Mouse (Mus musculus) ZHBTc4 (cell line): ENCODE measurements around the gene Lcmt1.

Experiments used
- DNase-seq: peaks from one replicate; pipeline ENCODE4 v3.0.0-alpha.2; 2011; ENCODE audit warnings: low read depth, low spot score

Lcmt1 gene

DNA sequence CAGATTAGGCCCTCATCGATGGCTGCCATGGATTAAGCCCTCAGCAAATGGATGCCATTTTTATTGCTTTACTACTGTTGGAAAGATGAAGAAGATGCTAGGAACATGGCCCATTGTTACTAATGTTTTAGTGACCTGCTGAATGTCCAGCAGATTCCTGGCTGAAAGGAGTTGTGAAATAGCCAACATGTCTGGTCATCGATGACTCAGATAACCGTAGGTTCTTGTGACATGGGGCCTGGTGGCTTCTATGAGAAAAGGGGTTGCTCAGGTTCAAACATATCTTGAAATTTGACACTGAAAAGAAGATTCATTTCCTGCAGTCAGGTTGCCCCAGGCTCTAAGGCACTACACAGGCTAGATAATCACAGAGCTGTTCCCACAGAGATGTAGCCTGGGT is 85.5 kb downstream of the Lcmt1 start:
- no peak for DNase-seq

DNA sequence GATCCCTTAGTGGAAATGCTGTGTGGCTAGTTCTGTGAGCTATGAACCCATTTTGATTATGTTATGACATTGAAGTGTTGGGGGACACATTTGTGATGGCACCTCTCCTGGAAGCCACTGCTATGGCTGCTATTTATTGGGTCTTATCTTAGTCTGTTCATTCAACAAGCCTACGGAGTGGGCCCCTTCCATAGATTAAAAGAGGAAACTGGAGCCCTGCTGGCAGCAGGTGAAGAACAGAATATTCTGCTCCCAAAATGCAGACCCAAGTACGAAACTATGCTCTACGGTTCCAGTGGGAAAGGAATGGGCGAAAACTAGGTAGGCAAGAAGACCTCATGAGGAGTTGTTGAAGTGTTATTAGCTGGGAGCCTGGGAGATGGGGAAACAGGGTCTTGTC is 88.7 kb downstream of the Lcmt1 start:
- no peak for DNase-seq

DNA sequence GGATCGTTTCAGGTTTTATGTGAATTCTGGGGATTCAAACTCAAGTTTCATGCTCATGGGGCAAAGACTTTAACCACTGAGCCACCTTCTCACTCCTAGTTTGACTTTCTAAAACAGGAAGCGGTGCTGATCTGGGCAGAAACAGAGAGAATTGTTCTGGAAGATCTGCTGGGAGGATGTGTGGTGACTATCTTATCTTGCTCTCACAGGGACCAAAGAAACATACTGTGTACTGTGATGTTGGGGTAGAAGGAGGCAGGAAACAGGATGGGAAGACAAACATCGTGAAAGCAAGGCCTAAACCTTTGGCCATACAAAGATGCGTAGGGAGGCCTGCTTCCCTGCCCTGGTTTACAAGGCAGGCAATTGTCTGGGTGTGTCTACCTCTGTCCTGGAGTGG is 89.7 kb downstream of the Lcmt1 start:
- DNase-seq = no peak

DNA sequence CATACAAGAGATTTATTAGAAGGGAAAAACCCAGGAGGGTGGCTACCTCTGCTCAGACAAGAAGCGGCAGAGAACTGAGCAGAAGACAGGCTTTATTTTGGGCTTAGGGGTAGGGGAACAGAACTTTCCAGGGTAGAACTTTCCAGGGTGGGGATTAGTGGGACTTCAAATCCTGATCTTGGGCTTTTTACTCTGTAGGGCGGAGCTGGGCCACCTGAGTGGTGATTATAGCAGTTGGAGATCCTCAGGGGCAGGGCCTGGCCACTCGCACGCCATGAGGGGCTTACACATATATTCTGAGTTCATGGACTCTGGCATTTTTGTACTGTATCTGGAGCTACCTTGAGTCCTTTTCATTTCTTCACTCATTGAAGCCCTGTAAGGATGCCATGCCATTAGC is 91.7 kb downstream of the Lcmt1 start:
- DNase-seq = no peak

DNA sequence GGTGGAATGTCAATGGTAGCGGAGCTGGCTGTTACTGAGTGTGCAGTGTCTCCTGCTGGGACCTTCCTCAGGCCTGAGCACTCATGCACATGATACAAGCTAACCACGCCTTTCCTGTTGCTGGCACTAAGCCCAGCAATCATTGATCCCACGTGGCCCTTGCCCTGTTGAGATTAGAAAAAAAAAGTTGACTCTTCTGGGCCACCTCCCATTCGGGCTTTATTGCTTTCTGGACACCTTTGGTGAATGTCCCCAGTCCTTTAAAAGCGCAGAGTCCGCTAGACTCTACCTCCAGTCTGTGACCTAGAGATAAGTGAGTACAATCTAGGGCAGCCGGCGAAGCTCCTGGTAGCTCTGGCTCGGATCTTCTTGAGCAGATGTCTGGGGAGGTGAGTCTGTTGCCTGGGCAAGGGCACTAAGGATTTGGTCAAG is 92.5 kb downstream of the Lcmt1 start, which contains the start of gene Aqp8:
Gene Aqp8, plus strand, starts transcription at position 222 of the 432 bp plus-strand sequence.
- DNase-seq = peak; percentile 59

DNA sequence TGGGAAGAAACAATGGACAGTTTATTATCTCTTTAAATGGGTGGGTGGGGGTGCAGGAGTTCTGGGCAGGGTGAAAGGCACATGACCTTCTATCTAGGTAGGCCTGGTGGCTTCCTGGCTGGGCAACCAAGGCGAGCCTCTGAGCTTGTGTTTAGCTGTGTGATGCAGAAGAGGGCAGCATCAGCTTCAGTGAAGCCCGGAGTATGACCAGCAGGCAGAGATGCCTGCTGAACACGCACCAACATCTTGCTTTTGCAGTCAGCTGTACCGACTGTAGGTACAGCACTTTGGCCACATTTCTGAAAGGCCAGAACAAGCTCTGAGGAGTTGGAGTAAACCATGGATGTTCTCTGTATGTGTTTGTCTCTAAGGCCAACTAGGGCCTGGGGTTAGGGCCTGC is 94.0 kb downstream of the Lcmt1 start:
- DNase-seq = no peak

DNA sequence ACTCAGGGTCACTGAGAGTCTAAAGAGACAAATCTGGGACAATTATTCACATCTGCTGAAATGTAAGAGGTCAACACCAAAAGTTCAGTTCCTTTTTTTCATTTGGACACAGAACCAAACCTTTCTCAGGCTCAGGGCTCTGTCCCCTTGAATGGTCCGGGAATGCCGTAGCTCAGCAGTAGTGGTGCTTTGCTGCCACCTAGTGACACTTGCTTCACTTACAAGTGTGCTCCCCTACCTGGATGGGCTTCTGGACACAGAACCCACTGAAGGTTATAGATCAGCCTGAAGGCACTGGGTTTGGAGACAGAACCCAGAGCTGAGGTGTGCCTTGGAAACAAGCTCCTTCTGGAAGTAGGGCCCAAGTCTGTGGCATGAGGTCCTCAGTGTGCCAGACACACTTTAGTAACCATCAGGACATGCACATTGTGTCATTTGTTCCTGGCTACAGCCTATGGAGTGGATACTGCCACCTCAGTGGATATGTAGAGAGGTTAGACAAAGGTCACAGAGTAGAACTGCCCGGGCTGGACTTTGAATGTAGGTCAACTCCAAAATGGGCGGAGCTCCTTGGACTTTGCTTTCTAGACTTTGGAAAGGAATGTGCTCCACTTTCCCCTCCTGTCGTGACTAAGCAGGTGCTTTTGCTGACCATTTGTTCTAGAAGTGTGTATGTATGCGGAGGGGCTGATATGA is 96.3 kb downstream of the Lcmt1 start:
- DNase-seq = peak; percentile 84

DNA sequence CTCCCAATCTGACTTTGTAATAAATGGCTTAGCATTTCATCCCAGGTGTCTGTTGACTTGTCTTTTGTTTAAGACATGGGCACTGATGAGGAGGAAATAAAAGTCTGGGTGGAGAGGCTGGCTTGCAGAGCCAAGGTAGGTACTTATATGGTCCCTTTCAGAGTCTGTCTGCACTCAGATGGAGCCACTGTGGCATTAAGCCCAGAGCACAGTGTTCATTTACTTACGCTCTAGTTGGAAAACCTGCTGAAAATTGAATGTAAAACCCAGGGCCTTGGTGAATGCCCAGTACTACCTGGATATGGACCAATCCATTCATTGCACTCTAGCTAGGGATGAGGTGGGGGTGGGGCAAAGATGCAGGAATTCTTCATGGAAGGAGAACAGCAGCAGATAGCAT is 98.4 kb downstream of the Lcmt1 start:
- DNase-seq = no peak
